Mouse (Mus musculus) stomach, embryonic 16.5 days (tissue): ENCODE results near the gene Fap. TPM values are rescaled to one million over a fixed set of nuclear protein-coding genes. Genes with fewer than 3 reads are reported as not detected.

ENCODE experiments used
- ATAC-seq: fragments of 200-750 bp; cut with Nextera tagmentation; 2 replicates; pipeline ENCODE4 v1.8.0; 2017; ENCODE audit warnings: moderate number of reproducible peaks, moderate TSS enrichment; ENCODE audit not compliant: insufficient read depth, low FRiP score
- H3K27ac ChIP-seq: fragments of 300-500 bp; sonication (generic); 2 replicates; pipeline ENCODE4 v1.5.1; 2014; ENCODE audit warnings: low read length
- H3K27me3 ChIP-seq: fragments of 300-500 bp; sonication (generic); 2 replicates; pipeline ENCODE4 v1.6.1; 2014; ENCODE audit warnings: low read length, control low read depth, mixed read lengths; ENCODE audit not compliant: control insufficient read depth, insufficient read depth
- H3K36me3 ChIP-seq: fragments of 300-500 bp; sonication (generic); 2 replicates; pipeline ENCODE4 v1.6.1; 2014; ENCODE audit warnings: low read length; ENCODE audit not compliant: control insufficient read depth, insufficient read depth
- H3K4me1 ChIP-seq: fragments of 300-500 bp; sonication (generic); 2 replicates; pipeline ENCODE4 v1.6.1; 2014; ENCODE audit warnings: low read length, control low read depth, mixed read lengths; ENCODE audit not compliant: control insufficient read depth, insufficient read depth
- H3K4me2 ChIP-seq: fragments of 300-500 bp; sonication (generic); 2 replicates; pipeline ENCODE4 v1.6.1; 2014; ENCODE audit warnings: low read depth, low read length, mixed read lengths
- H3K4me3 ChIP-seq: fragments of 300-500 bp; sonication (generic); replicated peaks from 2 replicates; pipeline ENCODE4 v1.5.1; 2014; ENCODE audit warnings: mild to moderate bottlenecking, low read length
- H3K9ac ChIP-seq: fragments of 300-500 bp; sonication (generic); 2 replicates; pipeline ENCODE4 v1.6.1; 2014; ENCODE audit warnings: low read length
- H3K9me3 ChIP-seq: fragments of 300-500 bp; sonication (generic); replicated peaks from 2 replicates; pipeline ENCODE4 v1.6.1; 2016; ENCODE audit warnings: low read length, control low read depth; ENCODE audit not compliant: control insufficient read depth
- WGBS: fragments of 180-500 bp; shearing (Covaris S2); extraction: QIAGEN DNeasy Blood & Tissue Kit; methylation state at CpG from one replicate; pipeline ENCODE4 v1.1.7; 2014; 5-methylcytosine and 5-hydroxymethylcytosine counted together
- polyA plus RNA-seq: library from polyadenylated mRNA; unstranded; fragments of >200 nt; fragmentation: Nextera tagmentation; extraction: Ambion mirVana; gene quantifications from 2 replicates; pipeline ENCODE4 v1.2.1, GENCODE M21; 2015

The Fap gene
- polyA plus RNA-seq, 1 experiment from 2014 or later = 18.4 TPM

DNA sequence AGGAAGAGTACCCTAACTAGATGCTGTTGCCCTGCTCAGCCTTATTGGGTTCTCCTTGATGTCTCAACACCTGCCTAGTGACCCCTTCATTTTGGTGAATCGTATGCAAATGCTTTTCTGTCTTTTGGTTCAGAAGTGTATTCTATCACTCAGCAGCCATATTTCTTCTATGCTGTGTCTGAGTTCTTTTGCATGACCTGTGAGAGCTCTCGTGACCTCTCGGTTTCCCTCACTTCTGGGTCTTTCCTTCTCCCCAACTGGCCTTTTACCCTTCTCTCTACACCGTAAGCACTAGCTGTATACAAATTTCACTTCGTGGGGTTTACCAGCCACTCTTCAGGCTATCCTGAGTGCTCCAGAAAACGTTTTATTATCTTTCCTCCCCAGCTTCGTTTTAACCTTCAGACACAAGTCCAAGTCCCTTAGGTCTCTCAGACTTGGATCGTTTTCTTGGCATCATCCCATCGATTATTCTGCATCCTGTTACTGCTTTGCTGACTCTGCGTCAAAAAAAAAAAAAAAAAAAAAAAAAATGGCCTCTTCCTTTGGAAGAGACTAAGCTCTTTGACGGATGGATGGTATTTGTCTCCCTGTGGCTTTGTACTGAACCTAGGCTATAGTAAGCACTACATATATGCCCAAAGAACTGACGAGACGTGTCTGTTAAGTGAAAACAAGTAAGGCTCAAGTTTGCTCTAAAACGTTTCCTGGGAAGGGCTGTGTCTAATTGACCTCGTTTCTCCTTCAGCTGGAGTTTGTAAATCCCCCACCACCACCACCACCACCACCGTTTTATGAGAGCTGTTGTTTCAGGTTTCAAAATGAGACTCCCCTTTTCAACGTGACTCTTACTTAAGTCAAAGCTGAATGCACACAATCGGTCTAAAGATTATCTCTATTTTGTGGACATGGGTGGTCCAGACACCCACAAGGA lies 114.4 kb downstream of the Fap start:
- Histone ChIP-seq H3K4me2 (no peak overlapping the region), H3K9ac (no peak overlapping the region), H3K9me3 (no peaks in the 10 kb centered on the region), H3K4me1 (no peaks in the 10 kb centered on the region), H3K4me3 (no peak overlapping the region), H3K27me3 (no peaks in the 10 kb centered on the region; the same call in 1 of the 2 replicates), H3K27ac (no peak overlapping the region), H3K36me3 (no peaks in the 10 kb centered on the region)
- no peak for ATAC-seq
- WGBS = 50% methylated on average over 18 of the region's 18 CpGs

DNA sequence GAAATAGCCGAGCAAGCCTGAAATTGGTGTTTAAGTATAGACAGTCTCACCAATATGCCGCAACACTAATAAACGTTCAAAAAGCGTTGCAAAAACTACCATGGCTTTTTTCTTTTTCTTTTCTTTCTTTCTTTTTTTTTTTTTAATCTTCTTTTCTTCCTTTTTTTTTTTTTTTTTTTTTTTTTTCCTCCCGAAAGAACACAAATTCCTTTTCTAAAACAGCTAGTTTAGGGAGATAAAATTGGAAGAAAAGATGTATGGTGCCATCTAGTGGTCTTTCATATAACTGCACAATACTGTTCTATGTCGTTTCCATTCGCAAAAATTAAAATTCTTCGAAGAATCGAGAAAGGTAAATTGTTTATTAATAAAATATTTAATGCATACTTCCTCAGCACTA lies 115.8 kb downstream of the Fap start:
- no peak for ATAC-seq
- 39% methylated on average over 9 of the region's 9 CpGs for WGBS
- H3K4me2 ChIP-seq = no peak overlapping the region
- H3K9ac ChIP-seq = no peak overlapping the region
- H3K27ac ChIP-seq = no peak overlapping the region
- H3K36me3 ChIP-seq = no peaks in the 10 kb centered on the region
- no peaks in the 10 kb centered on the region for H3K4me1 ChIP-seq
- no peaks in the 10 kb centered on the region for H3K9me3 ChIP-seq
- H3K4me3 ChIP-seq = no peak overlapping the region
- no peaks in the 10 kb centered on the region; the same call in 1 of the 2 replicates for H3K27me3 ChIP-seq

DNA sequence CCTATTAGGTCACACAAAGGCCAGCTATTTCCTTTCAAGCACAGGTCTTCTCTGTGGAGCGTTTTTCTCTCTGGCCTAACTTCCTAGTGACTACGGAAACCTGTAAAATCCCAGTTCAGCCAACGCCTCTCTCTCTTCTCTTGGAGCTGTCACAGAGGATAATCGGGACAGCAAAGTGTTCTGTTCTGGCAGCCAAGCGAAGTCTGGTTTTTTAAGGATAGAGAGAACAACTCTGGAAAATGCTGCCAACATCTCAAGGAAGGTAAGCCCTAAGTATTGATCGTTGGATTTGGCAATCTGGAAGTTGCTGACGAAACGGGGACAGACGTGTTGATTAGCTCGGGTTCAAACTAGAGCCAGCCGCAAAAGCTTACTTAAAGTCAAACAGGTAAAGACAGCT lies 118.9 kb downstream of the Fap start:
- Histone ChIP-seq H3K4me2 (no peak overlapping the region), H3K36me3 (no peaks in the 10 kb centered on the region), H3K27me3 (no peaks in the 10 kb centered on the region; the same call in 1 of the 2 replicates), H3K27ac (no peak overlapping the region), H3K4me1 (no peaks in the 10 kb centered on the region), H3K4me3 (no peak overlapping the region), H3K9me3 (no peaks in the 10 kb centered on the region), H3K9ac (no peak overlapping the region)
- no peak for ATAC-seq
- 77% methylated on average over 11 of the region's 11 CpGs for WGBS

DNA sequence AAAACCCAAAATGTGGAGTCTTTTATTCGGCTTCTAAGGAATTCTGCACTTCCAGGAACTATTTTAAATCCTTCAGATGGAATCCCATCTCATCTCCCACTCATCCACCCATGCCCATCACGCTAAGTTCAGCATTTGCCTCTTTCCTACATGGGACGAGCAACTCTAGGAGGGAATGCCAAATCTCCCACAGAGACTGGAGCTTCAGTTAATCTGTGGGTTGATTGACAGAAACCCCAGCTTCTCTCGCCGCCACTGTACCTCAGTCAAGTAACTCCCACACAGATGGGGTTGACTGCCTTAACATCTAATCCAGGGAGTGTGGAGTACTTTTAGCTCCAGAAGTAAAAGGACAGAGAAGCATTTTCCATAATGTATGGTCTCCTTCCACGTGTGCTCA lies 119.8 kb downstream of the Fap start:
- no peak overlapping the region for H3K4me2 ChIP-seq
- no peak for ATAC-seq
- 80% methylated on average over 6 of the region's 6 CpGs for WGBS
- H3K9me3 ChIP-seq = no peaks in the 10 kb centered on the region
- H3K9ac ChIP-seq = no peak overlapping the region
- H3K4me3 ChIP-seq = no peak overlapping the region
- H3K27ac ChIP-seq = no peak overlapping the region
- H3K36me3 ChIP-seq = no peaks in the 10 kb centered on the region
- H3K4me1 ChIP-seq = no peaks in the 10 kb centered on the region
- H3K27me3 ChIP-seq = no peaks in the 10 kb centered on the region; the same call in 1 of the 2 replicates

Other genes starting within 250 kb of the Fap start
- 18.5 and 18.9 TPM in 2 replicates for gene Dpp4, start 161.8 kb downstream of the Fap start, polyA plus RNA-seq
- 50.2 and 54.8 TPM in 2 replicates for gene Gcg, start 90.4 kb downstream of the Fap start, polyA plus RNA-seq
- 4.3 and 4.8 TPM in 2 replicates for gene Ifih1, start 72.2 kb upstream of the Fap start, polyA plus RNA-seq
- gene Gca, start 90.2 kb upstream of the Fap start, polyA plus RNA-seq = 6.4 and 6.8 TPM in 2 replicates